8 mouse cellular contexts compared by ENCODE assay signal in genomic region chr3:60499718-60500450, GRCm38 (mm10). TPM values are rescaled to one million over a fixed set of nuclear protein-coding genes. Genes with fewer than 3 reads are reported as not detected.
DNase-seq lines count a peak whose midpoint lies in the region; ATAC-seq lines count a peak whose summit lies in the region.

No protein-coding gene starts in this region.

- peaks cover 29% of the 10 kb centered on the region for H3K4me1 ChIP-seq in forebrain, embryonic 16.5 days (replicated peaks; ENCODE audit: control insufficient read depth, insufficient read depth, low read length)
- H3K4me1 ChIP-seq in limb, embryonic 13.5 days = peaks cover 47% of the 10 kb centered on the region
- peaks cover 20% of the 10 kb centered on the region; the same call in 1 of the 2 replicates for H3K4me1 ChIP-seq in stomach, embryonic 15.5 days

- no peaks in the 10 kb centered on the region for H3K27me3 ChIP-seq in forebrain, embryonic 16.5 days (replicated peaks; ENCODE audit: control insufficient read depth, insufficient read depth, low read length)
- H3K27me3 ChIP-seq in limb, embryonic 13.5 days = no peaks in the 10 kb centered on the region
- no peaks in the 10 kb centered on the region for H3K27me3 ChIP-seq in stomach, embryonic 15.5 days (replicated peaks)

- H3K4me2 ChIP-seq in forebrain, embryonic 16.5 days (ENCODE audit: low read length) = peak overlapping the region; percentile 83
- H3K4me2 ChIP-seq in limb, embryonic 13.5 days (replicated peaks) = peak overlapping the region; percentile 69
- H3K4me2 ChIP-seq in stomach, embryonic 15.5 days = peak overlapping the region; percentile 70

- peak overlapping the region; percentile 90 for H3K4me3 ChIP-seq in forebrain, embryonic 16.5 days (replicated peaks; ENCODE audit: low read length)
- peak overlapping the region; percentile 92 for H3K4me3 ChIP-seq in limb, embryonic 13.5 days
- H3K4me3 ChIP-seq in stomach, embryonic 15.5 days (replicated peaks) = peak overlapping the region; percentile 86

- peak; percentile 12 for DNase-seq in CD4-positive helper T cell, adult 2 months (ENCODE audit: low read depth, low spot score)
- peak; percentile 53 for DNase-seq in MEL-GATA-1-ER (ENCODE audit: extremely low read depth, low read depth)
- DNase-seq in cerebellum, adult 9-10 months = no peak
- DNase-seq in thymus, postnatal 10 days (ENCODE audit: low spot score in 2 of 2) = no peak
- no peak for DNase-seq in ovary, adult 18-20 months (ENCODE audit: low spot score)

- H3K9me3 ChIP-seq in forebrain, embryonic 16.5 days (ENCODE audit: control insufficient read depth, low read length) = no peaks in the 10 kb centered on the region
- no peaks in the 10 kb centered on the region for H3K9me3 ChIP-seq in limb, embryonic 13.5 days
- H3K9me3 ChIP-seq in stomach, embryonic 15.5 days = no peaks in the 10 kb centered on the region

- H3K36me3 ChIP-seq in forebrain, embryonic 16.5 days (ENCODE audit: control insufficient read depth, insufficient read depth) = no peaks in the 10 kb centered on the region
- H3K36me3 ChIP-seq in limb, embryonic 13.5 days = no peaks in the 10 kb centered on the region
- no peaks in the 10 kb centered on the region for H3K36me3 ChIP-seq in stomach, embryonic 15.5 days

- no peak overlapping the region for H3K27ac ChIP-seq in forebrain, embryonic 16.5 days (ENCODE audit: low read length)
- peak overlapping the region; percentile 99 for H3K27ac ChIP-seq in limb, embryonic 13.5 days
- peak overlapping the region; percentile 41 for H3K27ac ChIP-seq in stomach, embryonic 15.5 days

- 42% methylated on average over 7 of the region's 7 CpGs for WGBS in forebrain, embryonic 16.5 days
- 49% methylated on average over 7 of the region's 7 CpGs for WGBS in limb, embryonic 13.5 days
- WGBS in stomach, embryonic 15.5 days = 48% methylated on average over 7 of the region's 7 CpGs

- ATAC-seq in forebrain, embryonic 16.5 days = no peak
- no peak for ATAC-seq in limb, embryonic 13.5 days (ENCODE audit: low FRiP score, low read depth)
- ATAC-seq in stomach, embryonic 15.5 days (ENCODE audit: insufficient read depth, low FRiP score, low read depth) = no peak

- H3K9ac ChIP-seq in forebrain, embryonic 16.5 days (replicated peaks; ENCODE audit: low read depth, low read length) = no peak overlapping the region
- H3K9ac ChIP-seq in limb, embryonic 13.5 days = peak overlapping the region; percentile 97
- 0 out of 2 replicates have a peak overlapping the region, but pooled peaks have one; percentile 92 for H3K9ac ChIP-seq in stomach, embryonic 15.5 days

RNA-seq across cellular contexts. Expression of gene Mbnl1, which starts 27.3 kb away (rescaled TPM):
- polyA plus RNA-seq in forebrain, embryonic 16.5 days (2015; fragmentation: Nextera tagmentation; extraction: Ambion mirVana) = 47.0 and 52.0 TPM in 2 replicates
- 88.7 and 89.7 TPM in 2 replicates for polyA plus RNA-seq in limb, embryonic 13.5 days (2015; fragmentation: Nextera tagmentation; extraction: Ambion mirVana)
- polyA plus RNA-seq in stomach, embryonic 15.5 days (2015; fragmentation: Nextera tagmentation; extraction: Ambion mirVana) = 104 and 107 TPM in 2 replicates

Comparison
In these comparisons a context has a peak if more than half of its experiments do, and no peak if none do; other contexts are left out.
1. DNase-seq: peak in CD4-positive helper T cell, adult 2 months (single experiment) and MEL-GATA-1-ER (single experiment); none in cerebellum, adult 9-10 months (single experiment), thymus, postnatal 10 days (0 of 2) and ovary, adult 18-20 months (single experiment).
2. Peak in every context shown above with its lines, with median percentiles within 50 percentile points of each other: H3K4me2 ChIP-seq and H3K4me3 ChIP-seq.